Mouse (Mus musculus): ENCODE measurements around the gene Kcnj9. TPM values are rescaled to one million over a fixed set of nuclear protein-coding genes. Genes with fewer than 3 reads are reported as not detected.

Kcnj9 gene
- polyA plus RNA-seq, 1 experiment from 2014 or later: 1.3 TPM

DNA sequence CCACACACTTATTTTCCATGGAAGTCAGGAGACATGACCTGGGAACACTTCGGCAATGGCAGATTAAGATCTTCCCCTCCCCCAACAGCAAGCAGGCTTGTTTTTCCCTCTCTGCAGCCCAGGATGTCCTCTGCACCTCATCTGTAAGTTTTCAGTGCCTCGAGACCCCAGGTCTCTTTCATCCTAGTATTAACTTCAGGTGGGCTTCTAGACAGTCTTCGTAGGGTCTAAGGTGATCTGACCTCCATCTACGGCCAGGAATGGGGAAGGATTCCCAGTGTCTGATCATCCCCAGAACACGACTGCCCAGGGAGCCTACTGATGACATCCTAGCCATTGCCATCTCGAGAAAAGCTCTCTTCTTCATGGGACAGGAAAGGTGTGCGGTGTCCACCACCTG, 657 bp downstream of the Kcnj9 start:
- Histone ChIP-seq H3K27ac (ENCODE audit: low read depth, low read length) (no peak overlapping the region), H3K9me3 (replicated peaks; ENCODE audit: control insufficient read depth, low read length) (no peaks in the 10 kb centered on the region), H3K36me3 (ENCODE audit: control insufficient read depth, insufficient read depth, low read length) (no peaks in the 10 kb centered on the region), H3K4me3 (ENCODE audit: low read depth, low read length) (no peak overlapping the region), H3K4me2 (ENCODE audit: low read length) (peak overlapping the region; percentile 42), H3K27me3 (replicated peaks; ENCODE audit: control insufficient read depth, insufficient read depth, low read length) (no peaks in the 10 kb centered on the region), H3K9ac (ENCODE audit: low read length) (no peak overlapping the region), H3K4me1 (ENCODE audit: control insufficient read depth, insufficient read depth, low read length) (peaks cover 11% of the 10 kb centered on the region)
- DNase-seq (ENCODE audit: low spot score) (no peak), ATAC-seq (no peak)
- WGBS: 92% methylated on average over 7 of the region's 7 CpGs

DNA sequence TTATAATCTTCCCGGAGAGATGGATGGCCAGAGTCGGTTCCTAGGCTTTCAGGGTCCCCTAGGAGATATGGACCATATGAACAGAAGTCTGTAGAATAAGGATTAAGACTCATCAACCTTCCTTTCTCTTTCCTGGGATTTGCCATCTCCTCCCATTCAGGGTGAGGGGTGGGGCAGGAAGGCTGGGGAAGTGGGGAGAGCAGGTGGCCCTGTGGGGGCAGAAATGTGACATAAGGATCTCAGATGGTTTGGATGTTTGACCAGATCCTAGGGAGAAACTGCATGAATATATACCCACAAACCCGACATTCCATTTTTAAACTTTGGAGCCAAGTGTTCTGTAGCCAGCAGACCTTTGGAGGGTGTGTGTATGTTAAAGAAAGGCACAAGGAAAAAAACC, 1.1 kb downstream of the Kcnj9 start:
- H3K9ac ChIP-seq (ENCODE audit: low read length): no peak overlapping the region

DNA sequence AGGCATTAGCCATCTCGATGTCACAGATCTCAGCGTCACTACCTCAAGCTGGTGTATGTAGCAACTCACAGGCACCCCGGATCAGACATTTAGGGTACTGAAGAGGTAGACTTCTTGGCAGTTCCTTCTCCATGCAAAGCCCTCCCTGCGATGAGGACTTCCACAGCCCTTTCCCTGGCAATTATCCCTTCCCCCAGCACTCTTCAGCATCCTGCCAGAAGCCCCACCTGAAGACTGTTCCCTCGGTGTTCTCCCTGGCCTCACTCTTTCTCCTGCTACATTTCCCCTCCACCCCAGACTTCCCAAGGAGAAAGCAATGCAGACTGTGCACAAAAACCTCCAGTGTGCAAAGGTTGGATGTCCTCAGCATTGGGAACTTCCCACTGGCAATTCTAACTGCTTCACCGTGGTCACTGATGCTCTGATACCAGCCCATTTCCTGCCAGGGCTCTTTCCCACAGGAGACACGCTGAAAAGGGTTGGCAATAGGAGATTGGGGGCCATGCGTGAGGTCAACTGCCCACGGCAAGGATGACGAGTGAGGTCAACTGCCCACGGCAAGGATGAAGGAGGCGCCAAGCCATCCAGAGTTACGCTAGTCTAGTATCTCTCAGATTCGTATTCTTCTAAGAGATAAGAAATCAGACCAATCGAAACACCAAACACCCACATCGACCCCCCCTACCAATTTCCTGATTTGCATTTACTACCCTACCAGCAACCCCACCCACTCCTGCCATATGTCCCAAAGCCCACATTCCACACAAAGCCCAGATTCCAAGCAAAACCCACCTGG, 1.7 kb downstream of the Kcnj9 start:
- H3K4me1 ChIP-seq (ENCODE audit: control insufficient read depth, insufficient read depth, low read length): peaks cover 17% of the 10 kb centered on the region
- peaks cover under 1% of the 10 kb centered on the region; the same call in 1 of the 2 replicates for H3K36me3 ChIP-seq (ENCODE audit: control insufficient read depth, insufficient read depth, low read length)
- H3K4me2 ChIP-seq (ENCODE audit: low read length): no peak overlapping the region
- H3K9ac ChIP-seq (ENCODE audit: low read length): no peak overlapping the region
- no peaks in the 10 kb centered on the region for H3K27me3 ChIP-seq (replicated peaks; ENCODE audit: control insufficient read depth, insufficient read depth, low read length)
- no peak overlapping the region for H3K27ac ChIP-seq (ENCODE audit: low read depth, low read length)
- 90% methylated on average over 16 of the region's 16 CpGs for WGBS
- no peaks in the 10 kb centered on the region for H3K9me3 ChIP-seq (replicated peaks; ENCODE audit: control insufficient read depth, low read length)
- no peak overlapping the region for H3K4me3 ChIP-seq (ENCODE audit: low read depth, low read length)
- ATAC-seq (no peak), DNase-seq (ENCODE audit: low spot score) (no peak)

More for the DNA sequence above, 1.1 kb downstream of the Kcnj9 start:
- ATAC-seq (no peak), DNase-seq (ENCODE audit: low spot score) (no peak)
- no peak overlapping the region for H3K27ac ChIP-seq (ENCODE audit: low read depth, low read length)
- H3K4me2 ChIP-seq (ENCODE audit: low read length): no peak overlapping the region
- no peak overlapping the region for H3K4me3 ChIP-seq (ENCODE audit: low read depth, low read length)
- peaks cover 11% of the 10 kb centered on the region for H3K4me1 ChIP-seq (ENCODE audit: control insufficient read depth, insufficient read depth, low read length)
- H3K36me3 ChIP-seq (ENCODE audit: control insufficient read depth, insufficient read depth, low read length): no peaks in the 10 kb centered on the region
- WGBS: 85% methylated on average over 3 of the region's 3 CpGs
- no peaks in the 10 kb centered on the region for H3K27me3 ChIP-seq (replicated peaks; ENCODE audit: control insufficient read depth, insufficient read depth, low read length)
- H3K9me3 ChIP-seq (replicated peaks; ENCODE audit: control insufficient read depth, low read length): no peaks in the 10 kb centered on the region

DNA sequence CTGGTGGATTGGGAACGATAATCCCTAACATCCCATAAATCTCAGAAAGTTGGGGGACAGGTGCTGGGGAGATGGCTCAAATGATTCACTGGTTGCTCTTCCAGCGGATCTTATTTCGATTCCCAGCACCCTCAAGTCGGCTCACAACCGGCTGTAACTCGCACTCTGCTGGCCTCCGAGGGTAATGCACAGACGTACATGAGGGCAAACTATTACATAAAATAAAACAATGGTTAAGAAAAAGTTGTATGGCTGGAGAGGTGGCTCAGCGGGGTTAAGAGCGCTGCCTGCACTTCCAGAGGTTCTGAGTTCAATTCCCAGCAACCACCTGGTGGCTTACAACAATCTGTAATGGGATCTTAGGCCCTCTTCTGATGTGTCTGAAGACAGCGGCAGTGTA, 2.4 kb downstream of the Kcnj9 start:
- no peak for ATAC-seq
- peaks cover 17% of the 10 kb centered on the region for H3K4me1 ChIP-seq (ENCODE audit: control insufficient read depth, insufficient read depth, low read length)
- no peak for DNase-seq (ENCODE audit: low spot score)
- H3K4me2 ChIP-seq (ENCODE audit: low read length): peak overlapping the region; percentile 78
- H3K27ac ChIP-seq (ENCODE audit: low read depth, low read length): no peak overlapping the region
- no peaks in the 10 kb centered on the region for H3K9me3 ChIP-seq (replicated peaks; ENCODE audit: control insufficient read depth, low read length)
- H3K36me3 ChIP-seq (ENCODE audit: control insufficient read depth, insufficient read depth, low read length): peaks cover 6% of the 10 kb centered on the region; the same call in 1 of the 2 replicates
- H3K4me3 ChIP-seq (ENCODE audit: low read depth, low read length): peak overlapping the region; percentile 38
- peak overlapping the region; percentile 60; the same call in 1 of the 2 replicates for H3K9ac ChIP-seq (ENCODE audit: low read length)
- H3K27me3 ChIP-seq (replicated peaks; ENCODE audit: control insufficient read depth, insufficient read depth, low read length): no peaks in the 10 kb centered on the region
- 58% methylated on average over 11 of the region's 11 CpGs for WGBS

DNA sequence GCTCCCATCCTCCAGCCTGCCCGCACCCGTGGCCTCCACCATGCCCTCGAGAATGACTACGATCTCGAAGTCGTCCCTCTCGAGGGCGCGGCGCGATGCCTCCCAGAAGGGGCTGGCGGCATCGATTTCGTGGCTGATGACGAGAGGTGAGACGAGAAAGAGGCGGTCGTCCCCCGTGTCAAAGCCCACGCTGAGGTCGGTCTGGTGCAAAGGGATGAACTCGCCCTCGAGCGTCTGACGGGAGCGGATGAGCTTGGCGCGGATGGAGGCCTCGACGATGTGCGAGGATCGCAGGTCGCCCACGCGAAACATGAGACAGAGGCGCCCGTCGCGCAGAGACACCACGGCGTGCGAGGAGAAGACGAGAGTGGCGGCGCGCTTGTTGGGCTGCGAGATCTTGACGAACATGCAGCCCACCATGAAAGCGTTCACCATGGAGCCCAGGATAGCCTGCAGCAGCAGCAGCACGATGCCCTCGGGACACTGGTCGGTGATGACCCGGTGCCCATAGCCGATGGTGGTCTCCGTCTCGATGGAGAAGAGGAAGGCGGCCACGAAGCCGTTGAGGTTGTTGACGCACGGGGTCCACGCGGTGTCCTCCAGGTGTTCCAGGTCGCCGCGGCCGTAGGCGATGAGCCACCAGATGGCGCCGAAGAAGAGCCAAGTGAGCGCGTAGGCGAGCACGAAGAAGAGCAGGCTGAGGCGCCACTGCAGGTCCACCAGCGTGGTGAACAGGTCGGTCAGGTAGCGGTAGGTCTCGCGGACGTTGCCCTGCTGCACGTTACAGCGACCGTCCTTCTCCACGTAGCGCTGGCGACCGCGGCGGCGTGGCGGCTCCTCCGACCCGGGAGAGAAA, 3.2 kb downstream of the Kcnj9 start:
- peaks cover 8% of the 10 kb centered on the region; the same call in 1 of the 2 replicates for H3K36me3 ChIP-seq (ENCODE audit: control insufficient read depth, insufficient read depth, low read length)
- peak; percentile 51 for ATAC-seq
- H3K4me1 ChIP-seq (ENCODE audit: control insufficient read depth, insufficient read depth, low read length): peaks cover 17% of the 10 kb centered on the region
- H3K4me3 ChIP-seq (ENCODE audit: low read depth, low read length): peak overlapping the region; percentile 38
- H3K9me3 ChIP-seq (replicated peaks; ENCODE audit: control insufficient read depth, low read length): no peaks in the 10 kb centered on the region
- H3K27ac ChIP-seq (ENCODE audit: low read depth, low read length): no peak overlapping the region
- H3K27me3 ChIP-seq (replicated peaks; ENCODE audit: control insufficient read depth, insufficient read depth, low read length): no peaks in the 10 kb centered on the region
- peak; percentile 78 for DNase-seq (ENCODE audit: low spot score)
- H3K9ac ChIP-seq (ENCODE audit: low read length): peak overlapping the region; percentile 60
- 29% methylated on average over 94 of the region's 94 CpGs for WGBS
- H3K4me2 ChIP-seq (ENCODE audit: low read length): peak overlapping the region; percentile 78

DNA sequence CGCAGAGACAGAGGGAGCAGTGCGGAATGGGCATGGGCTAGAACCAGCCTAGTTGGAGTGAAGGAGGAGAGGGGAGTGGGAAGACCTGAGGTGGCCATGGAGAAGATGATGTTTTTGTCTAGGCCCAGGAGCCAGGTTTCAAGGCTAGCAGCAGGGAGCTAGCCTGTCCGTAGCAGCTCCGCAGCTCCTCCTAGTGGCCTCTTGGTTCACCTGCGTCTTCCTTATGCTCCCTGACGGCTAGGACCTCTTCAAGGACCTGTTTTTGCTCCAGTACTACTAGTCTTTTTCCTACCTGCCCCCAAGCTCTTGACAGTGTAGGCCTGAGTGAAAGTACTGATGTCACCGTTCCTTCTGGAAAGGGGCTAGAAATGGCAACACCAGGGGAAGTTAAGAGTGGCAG, 4.4 kb downstream of the Kcnj9 start:
- Histone ChIP-seq H3K4me3 (ENCODE audit: low read depth, low read length) (no peak overlapping the region), H3K27me3 (replicated peaks; ENCODE audit: control insufficient read depth, insufficient read depth, low read length) (no peaks in the 10 kb centered on the region), H3K9ac (ENCODE audit: low read length) (no peak overlapping the region), H3K4me1 (ENCODE audit: control insufficient read depth, insufficient read depth, low read length) (peaks cover 17% of the 10 kb centered on the region), H3K27ac (ENCODE audit: low read depth, low read length) (no peak overlapping the region), H3K36me3 (ENCODE audit: control insufficient read depth, insufficient read depth, low read length) (peaks cover 13% of the 10 kb centered on the region; the same call in 1 of the 2 replicates), H3K4me2 (ENCODE audit: low read length) (no peak overlapping the region), H3K9me3 (replicated peaks; ENCODE audit: control insufficient read depth, low read length) (no peaks in the 10 kb centered on the region)
- ATAC-seq (peak; percentile 53), DNase-seq (ENCODE audit: low spot score) (peak; percentile 89)
- 12% methylated on average over 7 of the region's 7 CpGs for WGBS

DNA sequence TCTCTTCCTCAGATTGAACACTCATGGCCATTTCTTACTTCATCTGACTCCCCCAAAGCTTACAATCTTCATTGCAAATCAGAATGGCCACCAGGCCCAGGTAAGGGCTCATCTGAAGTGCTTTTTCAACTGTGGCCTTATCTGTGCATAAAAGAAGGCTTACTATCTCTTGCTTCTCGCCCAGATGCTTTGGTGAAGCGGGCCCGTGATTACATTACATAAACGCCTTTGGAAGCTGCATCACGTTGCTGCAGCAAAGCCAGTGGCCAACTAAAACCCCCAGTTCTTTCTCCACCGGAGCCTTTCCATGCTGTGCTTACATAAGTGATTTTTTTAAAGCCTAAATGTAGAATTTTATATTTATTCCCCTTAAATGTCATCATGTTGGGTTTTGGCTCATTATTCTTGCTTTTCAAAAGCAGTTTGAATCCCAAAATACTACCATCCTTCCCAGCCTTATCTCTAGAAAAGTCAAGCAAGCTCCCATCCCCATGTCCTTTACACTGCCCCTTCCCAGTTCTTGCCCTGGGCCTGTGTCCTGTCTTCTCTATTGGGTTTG, 5.2 kb downstream of the Kcnj9 start:
- H3K27ac ChIP-seq (ENCODE audit: low read depth, low read length): no peak overlapping the region
- WGBS: 58% methylated on average over 6 of the region's 6 CpGs
- H3K4me2 ChIP-seq (ENCODE audit: low read length): no peak overlapping the region
- no peak for DNase-seq (ENCODE audit: low spot score)
- H3K27me3 ChIP-seq (replicated peaks; ENCODE audit: control insufficient read depth, insufficient read depth, low read length): no peaks in the 10 kb centered on the region
- no peaks in the 10 kb centered on the region for H3K9me3 ChIP-seq (replicated peaks; ENCODE audit: control insufficient read depth, low read length)
- H3K4me3 ChIP-seq (ENCODE audit: low read depth, low read length): no peak overlapping the region
- peaks cover 20% of the 10 kb centered on the region for H3K36me3 ChIP-seq (ENCODE audit: control insufficient read depth, insufficient read depth, low read length)
- H3K9ac ChIP-seq (ENCODE audit: low read length): peak overlapping the region; percentile 9; the same call in 1 of the 2 replicates
- ATAC-seq: no peak
- H3K4me1 ChIP-seq (ENCODE audit: control insufficient read depth, insufficient read depth, low read length): peaks cover 9% of the 10 kb centered on the region

DNA sequence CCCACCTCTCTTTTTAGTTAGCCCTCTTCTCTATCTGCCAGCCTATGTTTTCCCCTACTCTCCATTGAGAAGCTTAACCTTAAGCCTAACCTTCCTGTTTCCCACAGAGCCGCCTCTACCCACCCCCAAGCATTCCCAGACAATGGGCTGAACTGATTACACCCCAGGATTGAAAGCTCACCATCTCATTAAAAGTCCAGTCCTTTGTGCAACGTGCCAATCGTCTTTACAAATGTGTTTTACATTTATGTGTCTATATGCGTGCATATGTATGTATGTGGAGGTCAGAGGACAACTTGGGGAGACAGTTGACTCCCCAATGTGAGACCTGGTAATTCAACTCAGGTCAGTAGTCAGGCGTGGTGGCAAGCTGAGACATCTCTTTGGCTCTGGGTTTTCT, 5.8 kb downstream of the Kcnj9 start:
- Histone ChIP-seq H3K36me3 (ENCODE audit: control insufficient read depth, insufficient read depth, low read length) (peaks cover 26% of the 10 kb centered on the region), H3K9ac (ENCODE audit: low read length) (peak overlapping the region; percentile 7; the same call in 1 of the 2 replicates)

More for the DNA sequence above, 5.8 kb downstream of the Kcnj9 start:
- no peaks in the 10 kb centered on the region for H3K9me3 ChIP-seq (replicated peaks; ENCODE audit: control insufficient read depth, low read length)
- peaks cover 10% of the 10 kb centered on the region for H3K4me1 ChIP-seq (ENCODE audit: control insufficient read depth, insufficient read depth, low read length)
- ATAC-seq (no peak), DNase-seq (ENCODE audit: low spot score) (no peak)
- no peaks in the 10 kb centered on the region for H3K27me3 ChIP-seq (replicated peaks; ENCODE audit: control insufficient read depth, insufficient read depth, low read length)
- no peak overlapping the region for H3K4me2 ChIP-seq (ENCODE audit: low read length)
- H3K4me3 ChIP-seq (ENCODE audit: low read depth, low read length): no peak overlapping the region
- 14% methylated on average over 5 of the region's 5 CpGs for WGBS
- no peak overlapping the region; the same call in 1 of the 2 replicates for H3K27ac ChIP-seq (ENCODE audit: low read depth, low read length)

Data from forebrain, embryonic 14.5 days (tissue).